Mouse (Mus musculus) Patski (cell line): ENCODE results near the gene Gm10073. TPM values are rescaled to one million over a fixed set of nuclear protein-coding genes. Genes with fewer than 3 reads are reported as not detected.

Experiments used
- ATAC-seq: fragments of 100-300 bp; one replicate; pipeline ENCODE4 v1.8.0; 2021
- CTCF ChIA-PET: fragments of 350-600 bp; sonication (Branson Sonifier 250); formaldehyde crosslinking; loops from one replicate; lab custom pipeline; 2022; ENCODE audit warnings: inconsistent platforms; lab: Charles Lee
- POLR2A ChIA-PET: fragments of 350-600 bp; sonication (Branson Sonifier 250); formaldehyde crosslinking; loops from one replicate; lab custom pipeline; 2022; ENCODE audit warnings: antibody characterized with exemption, inconsistent platforms; lab: Charles Lee
- DNase-seq: peaks from one replicate; pipeline ENCODE4 v3.0.0-alpha.2; 2011; ENCODE audit warnings: low read depth, low spot score
- H3K27me3 ChIP-seq: fragments of 371-371 bp; one replicate; pipeline ENCODE4 v1.5.1; 2021
- CTCF ChIP-seq: fragments of 100-300 bp; IDR thresholded peaks from one replicate; pipeline ENCODE4 v1.5.1; 2021
- in situ Hi-C: fragments of 300-500 bp; cut with MboI; formaldehyde crosslinking; loops from 3 replicates; pipeline ENCODE4 v1.11.1; 2018; ENCODE audit warnings: low pct_unique_long_range_greater_than_20kb, mixed read lengths
- polyA plus RNA-seq: library from polyadenylated mRNA; unstranded; gene quantifications from one replicate; pipeline ENCODE4 v1.2.3, GENCODE M21; 2021

Gene Gm10073
- polyA plus RNA-seq, 1 experiment from 2014 or later, result 34.6 TPM

- in situ Hi-C loops, result loop anchor here (5.0 kb wide), 1 partner anchor 103 kb away; no protein-coding TSS in a partner anchor
These were observed 37.8 kb downstream of the Gm10073 start for GRCm38 (mm10) chr8:106535448-106535847.

GRCm38 (mm10) chr8:106534449-106534848, 38.8 kb downstream of the Gm10073 start:
- CTCF ChIA-PET, result interaction anchor here (0.8 to 12.2 kb wide), 20 partner anchors 11 to 133 kb away, joined by 3 to 169 read pairs (median 4); partner anchors contain the start of gene Zfp90
- no peak for ATAC-seq

More at GRCm38 (mm10) chr8:106535448-106535847, 37.8 kb downstream of the Gm10073 start:
- peak; percentile 79 for TF ChIP-seq CTCF
- CTCF ChIA-PET, result interaction anchor here (0.9 to 12.2 kb wide), 12 partner anchors 10 to 134 kb away, joined by 3 to 169 read pairs (median 5); partner anchors contain the start of gene Zfp90
- POLR2A ChIA-PET, result no interaction called here
- no peaks in the 10 kb centered on the region for H3K27me3 ChIP-seq
- DNase-seq (no peak), ATAC-seq (no peak)

GRCm38 (mm10) chr8:106533709-106534108, 39.6 kb downstream of the Gm10073 start:
- no peak for TF ChIP-seq CTCF
- no peaks in the 10 kb centered on the region for H3K27me3 ChIP-seq
- ATAC-seq (no peak), DNase-seq (no peak)
- in situ Hi-C loops, result no loop called here
- ChIA-PET POLR2A (interaction anchor here (0.7 to 2.0 kb wide), 5 partner anchors 14 to 768 kb away, joined by 3 to 5 read pairs (median 3); no protein-coding TSS in a partner anchor), CTCF (interaction anchor here (0.8 to 12.2 kb wide), 13 partner anchors 17 to 118 kb away, joined by 3 to 169 read pairs (median 4); partner anchors contain the start of gene Zfp90)

More at GRCm38 (mm10) chr8:106534449-106534848, 38.8 kb downstream of the Gm10073 start:
- TF ChIP-seq CTCF, result peak; percentile 89
- no peak for DNase-seq
- H3K27me3 ChIP-seq, result no peaks in the 10 kb centered on the region
- POLR2A ChIA-PET, result interaction anchor here (0.7 to 2.0 kb wide), 4 partner anchors 14 to 103 kb away, joined by 3 to 5 read pairs (median 3); no protein-coding TSS in a partner anchor
- in situ Hi-C loops, result no loop called here

GRCm38 (mm10) chr8:106530566-106530965, 42.7 kb downstream of the Gm10073 start:
- H3K27me3 ChIP-seq, result no peaks in the 10 kb centered on the region
- no peak for DNase-seq
- POLR2A ChIA-PET, result interaction anchor here (3.1 kb wide), 1 partner anchor 19 kb away, joined by 14 read pairs; the partner anchor contains the start of gene Cdh3
- TF ChIP-seq CTCF, result peak; percentile 77
- in situ Hi-C loops, result no loop called here
- CTCF ChIA-PET, result interaction anchor here (1.2 to 12.2 kb wide), 7 partner anchors 14 to 129 kb away, joined by 3 to 169 read pairs (median 4); partner anchors contain the start of genes 6030452D12Rik and Cdh3
- ATAC-seq, result no peak

- in situ Hi-C loops, result no loop called here
- TF ChIP-seq CTCF, result no peak
- ChIA-PET POLR2A (interaction anchor here (1.0 to 3.1 kb wide), 4 partner anchors 9 to 19 kb away, joined by 3 to 14 read pairs (median 4); partner anchors contain the start of gene Cdh3), CTCF (interaction anchor here (1.2 to 12.2 kb wide), 7 partner anchors 13 to 128 kb away, joined by 3 to 169 read pairs (median 4); partner anchors contain the start of genes 6030452D12Rik and Cdh3)
- H3K27me3 ChIP-seq, result no peaks in the 10 kb centered on the region
- peak; percentile 94 for DNase-seq
- peak; percentile 82 for ATAC-seq
These were observed 43.3 kb downstream of the Gm10073 start for GRCm38 (mm10) chr8:106529885-106530482.

- no peak for TF ChIP-seq CTCF
- in situ Hi-C loops, result no loop called here
- POLR2A ChIA-PET, result interaction anchor here (0.6 to 3.1 kb wide), 5 partner anchors 8 to 90 kb away, joined by 3 to 14 read pairs (median 3); partner anchors contain the start of gene Cdh3
These were observed 44.5 kb downstream of the Gm10073 start for GRCm38 (mm10) chr8:106528596-106529249.

GRCm38 (mm10) chr8:106527241-106528036, 45.8 kb downstream of the Gm10073 start:
- H3K27me3 ChIP-seq, result no peaks in the 10 kb centered on the region
- POLR2A ChIA-PET, result no interaction called here
- in situ Hi-C loops, result no loop called here
- no peak for ATAC-seq
- TF ChIP-seq CTCF, result peak; percentile 75
- CTCF ChIA-PET, result interaction anchor here (1.2 to 12.2 kb wide), 3 partner anchors 11 to 93 kb away, joined by 3 to 169 read pairs (median 91); no protein-coding TSS in a partner anchor
- no peak for DNase-seq

More at GRCm38 (mm10) chr8:106528596-106529249, 44.5 kb downstream of the Gm10073 start:
- DNase-seq, result no peak
- no peak for ATAC-seq
- no peaks in the 10 kb centered on the region for H3K27me3 ChIP-seq
- CTCF ChIA-PET, result interaction anchor here (1.0 to 12.2 kb wide), 3 partner anchors 12 to 114 kb away, joined by 4 to 169 read pairs (median 91); partner anchors contain the start of gene Zfp90

- DNase-seq (no peak), ATAC-seq (no peak)
- ChIA-PET CTCF (interaction anchor here (1.2 to 12.2 kb wide), 3 partner anchors 10 to 92 kb away, joined by 3 to 169 read pairs (median 91); no protein-coding TSS in a partner anchor), POLR2A (no interaction called here)
- in situ Hi-C loops, result no loop called here
- no peak for TF ChIP-seq CTCF
- no peaks in the 10 kb centered on the region for H3K27me3 ChIP-seq
These were observed 46.5 kb downstream of the Gm10073 start for GRCm38 (mm10) chr8:106526725-106527124.

Other genes starting within 250 kb of the Gm10073 start
- 0.33 TPM for gene Smpd3, start 235.5 kb downstream of the Gm10073 start, polyA plus RNA-seq
- 17.5 TPM for gene Zfp90, start 158.1 kb downstream of the Gm10073 start, polyA plus RNA-seq
- gene 6030452D12Rik, start 72.9 kb downstream of the Gm10073 start, polyA plus RNA-seq, result not detected
- gene Cdh3, start 62.6 kb downstream of the Gm10073 start, polyA plus RNA-seq, result 81.9 TPM
- gene Cdh1, start 29.9 kb upstream of the Gm10073 start, polyA plus RNA-seq, result 8.0 TPM
- 10.3 TPM for gene Tango6, start 109.6 kb upstream of the Gm10073 start, polyA plus RNA-seq